Mouse (Mus musculus) R1 (cell line): ENCODE data around the gene Ubqln4.

Source experiments
- DNase-seq: peaks from one replicate; pipeline ENCODE4 v3.0.0-alpha.2; 2018; ENCODE audit warnings: low read depth, low spot score

Gene Ubqln4

GRCm38 (mm10) chr3:88525021-88525420 is 28.5 kb upstream of the Ubqln4 start:
- no peak for DNase-seq

- DNase-seq = peak; percentile 94
Observed at GRCm38 (mm10) chr3:88526157-88527131, 27.1 kb upstream of the Ubqln4 start.

- DNase-seq = no peak
Observed at GRCm38 (mm10) chr3:88527565-88527964, 26.0 kb upstream of the Ubqln4 start.

GRCm38 (mm10) chr3:88528646-88529045 is 24.9 kb upstream of the Ubqln4 start:
- DNase-seq = no peak

- DNase-seq = no peak
Observed at GRCm38 (mm10) chr3:88529204-88530000, 24.2 kb upstream of the Ubqln4 start.

- peak; percentile 76 for DNase-seq
Observed at GRCm38 (mm10) chr3:88530082-88530864, 23.3 kb upstream of the Ubqln4 start.

GRCm38 (mm10) chr3:88531348-88532298 is 21.9 kb upstream of the Ubqln4 start:
- DNase-seq = peak; percentile 91

GRCm38 (mm10) chr3:88532299-88532674 is 21.3 kb upstream of the Ubqln4 start, which contains the start of gene Mex3a:
Mex3a (plus strand) TSS chr3:88532395.
- DNase-seq = no peak

GRCm38 (mm10) chr3:88532689-88533511 is 20.7 kb upstream of the Ubqln4 start:
- peak; percentile 79 for DNase-seq

GRCm38 (mm10) chr3:88533706-88534105 is 19.9 kb upstream of the Ubqln4 start:
- no peak for DNase-seq

GRCm38 (mm10) chr3:88535005-88535404 is 18.6 kb upstream of the Ubqln4 start:
- no peak for DNase-seq

GRCm38 (mm10) chr3:88535527-88535926 is 18.0 kb upstream of the Ubqln4 start:
- no peak for DNase-seq

GRCm38 (mm10) chr3:88536103-88536930 is 17.2 kb upstream of the Ubqln4 start:
- DNase-seq = peak; percentile 77

GRCm38 (mm10) chr3:88537146-88537545 is 16.4 kb upstream of the Ubqln4 start:
- DNase-seq = peak; percentile 59

- DNase-seq = no peak
Observed at GRCm38 (mm10) chr3:88538271-88539145, 15.1 kb upstream of the Ubqln4 start.

- DNase-seq = peak; percentile 64
Observed at GRCm38 (mm10) chr3:88539397-88539796, 14.2 kb upstream of the Ubqln4 start.

GRCm38 (mm10) chr3:88540085-88540484 is 13.5 kb upstream of the Ubqln4 start:
- DNase-seq = no peak
